Mouse (Mus musculus): ENCODE results near the gene Ttc27. TPM values are rescaled to one million over a fixed set of nuclear protein-coding genes. Genes with fewer than 3 reads are reported as not detected.

Ttc27 gene
- polyA plus RNA-seq, 1 experiment: 21.1 TPM

DNA sequence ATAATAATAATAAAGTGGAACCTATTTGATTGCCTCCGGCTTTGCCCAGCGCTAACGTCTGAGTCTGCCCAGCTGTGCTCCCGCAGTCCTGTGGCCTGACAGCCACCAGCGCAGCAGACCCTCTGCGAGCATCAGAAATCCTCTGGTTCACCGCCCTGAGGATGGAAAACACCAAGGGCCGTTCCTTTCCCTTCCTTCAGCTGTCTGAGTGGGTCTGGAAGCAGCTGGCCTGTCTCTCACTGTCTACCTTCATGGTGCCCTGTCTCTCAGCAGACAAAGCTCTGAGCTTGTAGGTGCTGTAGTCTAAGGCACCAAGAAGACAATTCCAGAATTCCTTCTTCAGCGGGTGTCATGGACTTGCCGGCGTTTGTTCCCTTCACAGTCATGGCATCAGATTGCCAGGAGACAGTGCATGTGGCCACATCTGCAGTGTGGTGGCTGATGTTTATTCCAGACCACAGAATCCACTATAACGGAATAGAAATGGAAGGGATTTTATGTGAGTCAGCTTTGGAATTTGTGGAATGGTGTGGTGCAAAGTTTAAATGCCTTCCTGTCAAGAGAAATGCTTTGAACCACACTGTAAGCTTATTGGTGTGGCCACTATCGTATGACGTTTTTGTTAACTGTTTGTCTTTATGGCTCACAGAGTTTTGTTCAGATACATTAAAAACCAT is 78.6 kb downstream of the Ttc27 start:
- Histone ChIP-seq H3ac (ENCODE audit: control insufficient read depth, insufficient read length, low read depth) (peak overlapping the region; percentile 34), H3K36me3 (ENCODE audit: control insufficient read depth, insufficient read depth) (peaks cover 5% of the 10 kb centered on the region), H3K27me3 (ENCODE audit: control insufficient read depth, insufficient read depth, insufficient read length) (no peaks in the 10 kb centered on the region), H3K4me3 (ENCODE audit: insufficient read depth, poor library complexity, severe bottlenecking) (no peak overlapping the region), H3K79me3 (ENCODE audit: low read depth) (no peaks in the 10 kb centered on the region), H3K79me2 (ENCODE audit: control insufficient read depth, insufficient read depth) (no peaks in the 10 kb centered on the region)
- TF ChIP-seq FOSL1 (IDR thresholded peaks at IDR 0.05; ENCODE audit: insufficient read depth, low read length, poor library complexity, severe bottlenecking) (peak; percentile 59), MYOG (IDR thresholded peaks at IDR 0.05; ENCODE audit: control insufficient read depth, extremely low read depth, insufficient read length) (no peak), USF1 (IDR thresholded peaks at IDR 0.05; ENCODE audit: low read depth) (peak; percentile 31), CTCF (IDR thresholded peaks at IDR 0.05; ENCODE audit: control insufficient read depth, insufficient read depth, insufficient read length) (no peak), MYOD1 (IDR thresholded peaks at IDR 0.05; ENCODE audit: control insufficient read depth, insufficient read length, low read depth) (no peak), MAX (IDR thresholded peaks at IDR 0.05) (peak; percentile 96), CEBPB (IDR thresholded peaks at IDR 0.05; ENCODE audit: low read depth) (no peak)

DNA sequence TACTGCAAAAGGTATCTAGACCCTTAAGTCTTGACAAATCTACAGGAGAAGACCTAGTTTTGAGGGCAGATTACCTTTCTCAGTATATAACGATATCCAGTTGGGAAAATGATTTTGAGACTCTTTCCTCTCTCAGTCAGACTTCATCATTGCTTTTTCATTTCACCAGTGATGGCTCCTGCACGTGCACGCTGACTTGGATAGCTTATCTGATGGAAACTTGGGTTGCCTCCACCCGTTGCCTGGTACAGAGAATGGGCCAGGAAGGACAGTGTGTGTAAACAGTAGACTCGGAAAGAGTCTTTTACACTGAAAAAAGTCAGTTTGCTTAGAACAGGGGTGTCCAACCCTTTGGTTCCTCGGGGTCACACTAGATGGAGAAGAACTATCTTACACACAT is 82.3 kb downstream of the Ttc27 start:
- peaks cover 12% of the 10 kb centered on the region for H3K36me3 ChIP-seq (ENCODE audit: control insufficient read depth, insufficient read depth)

GRCm38 (mm10) chr17:74802765-74803164 is 85.2 kb downstream of the Ttc27 start:
- Histone ChIP-seq H3K79me3 (ENCODE audit: low read depth) (no peaks in the 10 kb centered on the region), H3K4me3 (ENCODE audit: insufficient read depth, poor library complexity, severe bottlenecking) (no peak overlapping the region), H3K79me2 (ENCODE audit: control insufficient read depth, insufficient read depth) (no peaks in the 10 kb centered on the region), H3K27me3 (ENCODE audit: control insufficient read depth, insufficient read depth, insufficient read length) (no peaks in the 10 kb centered on the region), H3K36me3 (ENCODE audit: control insufficient read depth, insufficient read depth) (peaks cover 12% of the 10 kb centered on the region), H3ac (ENCODE audit: control insufficient read depth, insufficient read length, low read depth) (no peak overlapping the region)
- TF ChIP-seq USF1 (IDR thresholded peaks at IDR 0.05; ENCODE audit: low read depth) (no peak), MYOD1 (IDR thresholded peaks at IDR 0.05; ENCODE audit: control insufficient read depth, insufficient read length, low read depth) (no peak), MAX (IDR thresholded peaks at IDR 0.05) (no peak), FOSL1 (IDR thresholded peaks at IDR 0.05; ENCODE audit: insufficient read depth, low read length, poor library complexity, severe bottlenecking) (no peak), MYOG (IDR thresholded peaks at IDR 0.05; ENCODE audit: control insufficient read depth, extremely low read depth, insufficient read length) (no peak), CEBPB (IDR thresholded peaks at IDR 0.05; ENCODE audit: low read depth) (no peak)

More for the DNA sequence above, 82.3 kb downstream of the Ttc27 start:
- no peaks in the 10 kb centered on the region for H3K79me2 ChIP-seq (ENCODE audit: control insufficient read depth, insufficient read depth)
- no peaks in the 10 kb centered on the region for H3K79me3 ChIP-seq (ENCODE audit: low read depth)
- TF ChIP-seq MAX (IDR thresholded peaks at IDR 0.05) (no peak), MYOD1 (IDR thresholded peaks at IDR 0.05; ENCODE audit: control insufficient read depth, insufficient read length, low read depth) (no peak), CEBPB (IDR thresholded peaks at IDR 0.05; ENCODE audit: low read depth) (no peak), FOSL1 (IDR thresholded peaks at IDR 0.05; ENCODE audit: insufficient read depth, low read length, poor library complexity, severe bottlenecking) (no peak), MYOG (IDR thresholded peaks at IDR 0.05; ENCODE audit: control insufficient read depth, extremely low read depth, insufficient read length) (no peak), CTCF (IDR thresholded peaks at IDR 0.05; ENCODE audit: control insufficient read depth, insufficient read depth, insufficient read length) (no peak), USF1 (IDR thresholded peaks at IDR 0.05; ENCODE audit: low read depth) (no peak)
- no peak overlapping the region for H3K4me3 ChIP-seq (ENCODE audit: insufficient read depth, poor library complexity, severe bottlenecking)
- no peak overlapping the region for H3ac ChIP-seq (ENCODE audit: control insufficient read depth, insufficient read length, low read depth)
- no peaks in the 10 kb centered on the region for H3K27me3 ChIP-seq (ENCODE audit: control insufficient read depth, insufficient read depth, insufficient read length)

- Histone ChIP-seq H3K27me3 (ENCODE audit: control insufficient read depth, insufficient read depth, insufficient read length) (no peaks in the 10 kb centered on the region), H3K79me3 (ENCODE audit: low read depth) (no peaks in the 10 kb centered on the region), H3K79me2 (ENCODE audit: control insufficient read depth, insufficient read depth) (no peaks in the 10 kb centered on the region), H3K4me3 (ENCODE audit: insufficient read depth, poor library complexity, severe bottlenecking) (no peak overlapping the region), H3K36me3 (ENCODE audit: control insufficient read depth, insufficient read depth) (peaks cover 12% of the 10 kb centered on the region), H3ac (ENCODE audit: control insufficient read depth, insufficient read length, low read depth) (no peak overlapping the region)
- TF ChIP-seq CEBPB (IDR thresholded peaks at IDR 0.05; ENCODE audit: low read depth): no peak
- TF ChIP-seq MYOG (IDR thresholded peaks at IDR 0.05; ENCODE audit: control insufficient read depth, extremely low read depth, insufficient read length): no peak
- no peak for TF ChIP-seq MAX (IDR thresholded peaks at IDR 0.05)
- TF ChIP-seq CTCF (IDR thresholded peaks at IDR 0.05; ENCODE audit: control insufficient read depth, insufficient read depth, insufficient read length): no peak
- TF ChIP-seq FOSL1 (IDR thresholded peaks at IDR 0.05; ENCODE audit: insufficient read depth, low read length, poor library complexity, severe bottlenecking): no peak
- TF ChIP-seq MYOD1 (IDR thresholded peaks at IDR 0.05; ENCODE audit: control insufficient read depth, insufficient read length, low read depth): no peak
- TF ChIP-seq USF1 (IDR thresholded peaks at IDR 0.05; ENCODE audit: low read depth): no peak
Measured at GRCm38 (mm10) chr17:74803835-74804234, 86.3 kb downstream of the Ttc27 start.

DNA sequence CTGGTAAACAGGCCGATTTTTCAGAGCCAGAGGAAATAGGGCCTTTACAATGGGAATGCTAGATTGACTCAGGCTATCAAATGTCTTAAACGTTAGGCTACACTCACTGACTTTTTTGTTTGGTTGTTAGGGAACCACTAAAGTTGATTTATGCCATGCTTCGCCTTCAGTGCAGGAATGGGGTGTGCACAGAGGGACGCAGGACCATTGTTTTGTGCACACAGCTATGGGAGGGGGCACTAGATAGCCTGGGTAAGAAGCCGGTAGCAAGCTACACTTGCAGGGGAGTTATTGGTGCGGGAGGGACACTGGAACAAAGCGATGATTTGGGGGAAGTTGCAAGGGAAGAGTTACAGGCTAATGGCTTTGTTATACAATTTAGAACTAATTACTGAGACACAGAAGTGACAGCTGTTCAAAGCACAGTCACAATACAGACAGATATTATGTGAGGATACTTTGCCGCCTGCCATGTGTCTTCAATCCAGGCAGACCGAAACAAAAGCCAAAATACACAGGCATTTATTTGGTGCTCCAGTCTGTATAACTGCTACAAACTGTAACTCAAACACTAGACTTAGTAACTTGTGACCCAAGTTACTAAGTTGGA is 86.9 kb downstream of the Ttc27 start:
- no peak for TF ChIP-seq MAX (IDR thresholded peaks at IDR 0.05)
- TF ChIP-seq USF1 (IDR thresholded peaks at IDR 0.05; ENCODE audit: low read depth): no peak
- TF ChIP-seq MYOG (IDR thresholded peaks at IDR 0.05; ENCODE audit: control insufficient read depth, extremely low read depth, insufficient read length): no peak
- TF ChIP-seq MYOD1 (IDR thresholded peaks at IDR 0.05; ENCODE audit: control insufficient read depth, insufficient read length, low read depth): no peak
- Histone ChIP-seq H3K4me3 (ENCODE audit: insufficient read depth, poor library complexity, severe bottlenecking) (no peak overlapping the region), H3K27me3 (ENCODE audit: control insufficient read depth, insufficient read depth, insufficient read length) (no peaks in the 10 kb centered on the region), H3K79me2 (ENCODE audit: control insufficient read depth, insufficient read depth) (no peaks in the 10 kb centered on the region), H3ac (ENCODE audit: control insufficient read depth, insufficient read length, low read depth) (no peak overlapping the region), H3K79me3 (ENCODE audit: low read depth) (no peaks in the 10 kb centered on the region), H3K36me3 (ENCODE audit: control insufficient read depth, insufficient read depth) (peaks cover 11% of the 10 kb centered on the region)

Data from C2C12 (cell line).